Mouse (Mus musculus): ENCODE data around the gene Nfkb1.

DNA sequence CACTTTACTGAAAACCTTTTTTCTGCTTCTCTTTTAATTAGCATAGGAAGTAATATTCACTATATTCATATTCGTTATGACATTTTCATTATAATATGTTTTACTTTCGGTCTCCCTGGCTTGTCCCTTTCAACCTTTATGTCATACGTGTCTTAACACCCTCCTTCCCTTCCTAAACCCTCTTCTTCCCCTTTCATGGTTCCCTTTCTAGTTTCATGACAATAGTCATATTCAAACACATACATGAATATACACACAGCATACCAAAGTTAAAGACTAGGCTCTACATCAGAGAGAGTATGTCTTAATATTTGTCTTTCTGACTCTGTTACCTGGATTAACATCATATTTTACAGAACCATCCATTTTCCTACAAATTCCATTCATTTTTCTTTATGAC lies 28.6 kb upstream of the Nfkb1 start:
- TF ChIP-seq CTCF (IDR thresholded peaks at IDR 0.05; ENCODE audit: low read depth, low read length): no peak
- no peak for TF ChIP-seq POLR2A (IDR thresholded peaks at IDR 0.05; ENCODE audit: insufficient read depth, low read length)
- no peak for TF ChIP-seq EP300 (IDR thresholded peaks at IDR 0.05; ENCODE audit: insufficient read depth, low read depth, low read length)
